Mouse (Mus musculus) hindbrain, embryonic 13.5 days (tissue): ENCODE data around the gene Nynrin. TPM values are rescaled to one million over a fixed set of nuclear protein-coding genes. Genes with fewer than 3 reads are reported as not detected.
A peak's percentile ranks its signal among the peaks of the same experiment; 100 is the strongest.

Experiments used
- ATAC-seq: fragments of 200-750 bp; cut with Nextera tagmentation; 2 replicates; pipeline ENCODE4 v1.8.0; 2017; ENCODE audit warnings: moderate TSS enrichment; ENCODE audit not compliant: low FRiP score
- H3K27ac ChIP-seq: fragments of 300-500 bp; sonication (generic); 2 replicates; pipeline ENCODE4 v1.5.1; 2015; ENCODE audit warnings: inconsistent platforms, mild to moderate bottlenecking, moderate library complexity
- H3K27me3 ChIP-seq: fragments of 300-500 bp; sonication (generic); 2 replicates; pipeline ENCODE4 v1.6.1; 2015; ENCODE audit warnings: mild to moderate bottlenecking, inconsistent platforms
- H3K36me3 ChIP-seq: fragments of 300-500 bp; sonication (generic); 2 replicates; pipeline ENCODE4 v1.6.1; 2015; ENCODE audit warnings: mild to moderate bottlenecking, inconsistent platforms
- H3K4me1 ChIP-seq: fragments of 300-500 bp; sonication (generic); replicated peaks from 2 replicates; pipeline ENCODE4 v1.6.1; 2015; ENCODE audit warnings: inconsistent platforms
- H3K4me2 ChIP-seq: fragments of 300-500 bp; sonication (generic); 2 replicates; pipeline ENCODE4 v1.6.1; 2015; ENCODE audit warnings: inconsistent platforms, mild to moderate bottlenecking, moderate library complexity
- H3K4me3 ChIP-seq: fragments of 300-500 bp; sonication (generic); 2 replicates; pipeline ENCODE4 v1.5.1; 2015; ENCODE audit warnings: mild to moderate bottlenecking, inconsistent platforms
- H3K9ac ChIP-seq: fragments of 300-500 bp; sonication (generic); 2 replicates; pipeline ENCODE4 v1.6.1; 2015; ENCODE audit warnings: mild to moderate bottlenecking, inconsistent platforms
- H3K9me3 ChIP-seq: fragments of 300-500 bp; sonication (generic); 2 replicates; pipeline ENCODE4 v1.6.1; 2016; ENCODE audit warnings: inconsistent platforms
- WGBS: fragments of 180-500 bp; shearing (Covaris S2); methylation state at CpG from one replicate; pipeline ENCODE4 v1.1.7; 2015; 5-methylcytosine and 5-hydroxymethylcytosine counted together
- polyA plus RNA-seq: library from polyadenylated mRNA; unstranded; fragments of >200 nt; fragmentation: Nextera tagmentation; extraction: Ambion mirVana; gene quantifications from 2 replicates; pipeline ENCODE4 v1.2.1, GENCODE M21; 2015

Nynrin gene
- polyA plus RNA-seq, 1 experiment from 2014 or later = 11.9 TPM

GRCm38 (mm10) chr14:55845506-55846294 lies 8.1 kb upstream of the Nynrin start:
- Histone ChIP-seq H3K27me3 (no peaks in the 10 kb centered on the region), H3K27ac (no peak overlapping the region), H3K9me3 (no peaks in the 10 kb centered on the region), H3K4me2 (no peak overlapping the region), H3K4me1 (no peaks in the 10 kb centered on the region), H3K9ac (no peak overlapping the region), H3K4me3 (no peak overlapping the region), H3K36me3 (no peaks in the 10 kb centered on the region)
- no peak for ATAC-seq
- WGBS = 80% methylated on average over 9 of the region's 9 CpGs

- Histone ChIP-seq H3K36me3 (no peaks in the 10 kb centered on the region), H3K27ac (no peak overlapping the region), H3K9me3 (no peaks in the 10 kb centered on the region), H3K9ac (no peak overlapping the region), H3K27me3 (no peaks in the 10 kb centered on the region), H3K4me2 (no peak overlapping the region), H3K4me3 (no peak overlapping the region), H3K4me1 (peaks cover 33% of the 10 kb centered on the region)
- no peak for ATAC-seq
- WGBS = 62% methylated on average over 6 of the region's 6 CpGs
Measured at GRCm38 (mm10) chr14:55850885-55851284, 2.9 kb upstream of the Nynrin start.

GRCm38 (mm10) chr14:55852646-55853551 lies 911 bp upstream of the Nynrin start:
- peak overlapping the region; percentile 90 for H3K27ac ChIP-seq
- peak overlapping the region; percentile 84; the same call in 1 of the 2 replicates for H3K9ac ChIP-seq
- peaks cover 53% of the 10 kb centered on the region for H3K4me1 ChIP-seq
- H3K9me3 ChIP-seq = no peaks in the 10 kb centered on the region
- H3K27me3 ChIP-seq = no peaks in the 10 kb centered on the region
- H3K36me3 ChIP-seq = no peaks in the 10 kb centered on the region
- 5% methylated on average over 11 of the region's 11 CpGs for WGBS
- peak overlapping the region; percentile 70 for H3K4me3 ChIP-seq
- peak; percentile 78 for ATAC-seq
- peak overlapping the region; percentile 83 for H3K4me2 ChIP-seq

- ATAC-seq = peak; percentile 49
- H3K9me3 ChIP-seq = no peaks in the 10 kb centered on the region
Measured at GRCm38 (mm10) chr14:55854406-55855100, 743 bp downstream of the Nynrin start.

GRCm38 (mm10) chr14:55855101-55855561 lies 1.3 kb downstream of the Nynrin start:
- H3K36me3 ChIP-seq = no peaks in the 10 kb centered on the region
- peak overlapping the region; percentile 70 for H3K4me3 ChIP-seq
- ATAC-seq = peak; percentile 25
- peak overlapping the region; percentile 83 for H3K4me2 ChIP-seq
- H3K27ac ChIP-seq = peak overlapping the region; percentile 90
- no peaks in the 10 kb centered on the region for H3K27me3 ChIP-seq
- peaks cover 63% of the 10 kb centered on the region for H3K4me1 ChIP-seq
- 4% methylated on average over 4 of the region's 4 CpGs for WGBS
- H3K9ac ChIP-seq = peak overlapping the region; percentile 84
- no peaks in the 10 kb centered on the region for H3K9me3 ChIP-seq

More at GRCm38 (mm10) chr14:55854406-55855100, 743 bp downstream of the Nynrin start:
- no peaks in the 10 kb centered on the region for H3K27me3 ChIP-seq
- H3K4me3 ChIP-seq = peak overlapping the region; percentile 70
- peaks cover 60% of the 10 kb centered on the region for H3K4me1 ChIP-seq
- H3K4me2 ChIP-seq = peak overlapping the region; percentile 83
- H3K9ac ChIP-seq = peak overlapping the region; percentile 84
- no peaks in the 10 kb centered on the region for H3K36me3 ChIP-seq
- H3K27ac ChIP-seq = peak overlapping the region; percentile 90
- 2% methylated on average over 9 of the region's 9 CpGs for WGBS

GRCm38 (mm10) chr14:55857588-55857987 lies 3.8 kb downstream of the Nynrin start:
- no peak overlapping the region for H3K27ac ChIP-seq
- peaks cover 74% of the 10 kb centered on the region for H3K4me1 ChIP-seq
- H3K9ac ChIP-seq = 0 out of 2 replicates have a peak overlapping the region, but pooled peaks have one; percentile 43
- peak overlapping the region; percentile 29 for H3K4me2 ChIP-seq
- 77% methylated on average over 4 of the region's 4 CpGs for WGBS
- H3K27me3 ChIP-seq = no peaks in the 10 kb centered on the region
- no peaks in the 10 kb centered on the region for H3K36me3 ChIP-seq
- no peaks in the 10 kb centered on the region for H3K9me3 ChIP-seq
- ATAC-seq = no peak
- H3K4me3 ChIP-seq = 0 out of 2 replicates have a peak overlapping the region, but pooled peaks have one; percentile 2

GRCm38 (mm10) chr14:55862186-55862585 lies 8.4 kb downstream of the Nynrin start:
- WGBS = 86% methylated on average over 6 of the region's 6 CpGs
- Histone ChIP-seq H3K4me1 (peaks cover 43% of the 10 kb centered on the region), H3K4me2 (no peak overlapping the region), H3K27me3 (no peaks in the 10 kb centered on the region), H3K9ac (peak overlapping the region; percentile 24; the same call in 1 of the 2 replicates), H3K36me3 (peaks cover 35% of the 10 kb centered on the region), H3K4me3 (no peak overlapping the region), H3K27ac (no peak overlapping the region), H3K9me3 (no peaks in the 10 kb centered on the region)
- no peak for ATAC-seq

- no peak overlapping the region for H3K27ac ChIP-seq
- H3K9ac ChIP-seq = no peak overlapping the region
- peaks cover 39% of the 10 kb centered on the region for H3K36me3 ChIP-seq
- no peak overlapping the region for H3K4me3 ChIP-seq
- 95% methylated on average over 10 of the region's 10 CpGs for WGBS
- no peak overlapping the region for H3K4me2 ChIP-seq
- no peak for ATAC-seq
- H3K9me3 ChIP-seq = no peaks in the 10 kb centered on the region
- H3K27me3 ChIP-seq = no peaks in the 10 kb centered on the region
- H3K4me1 ChIP-seq = peaks cover 38% of the 10 kb centered on the region
Measured at GRCm38 (mm10) chr14:55862970-55863369, 9.2 kb downstream of the Nynrin start.

- Histone ChIP-seq H3K9me3 (no peaks in the 10 kb centered on the region), H3K9ac (no peak overlapping the region), H3K36me3 (peaks cover 47% of the 10 kb centered on the region), H3K4me1 (peaks cover 34% of the 10 kb centered on the region), H3K27me3 (no peaks in the 10 kb centered on the region), H3K4me2 (no peak overlapping the region), H3K27ac (no peak overlapping the region), H3K4me3 (no peak overlapping the region)
- ATAC-seq = no peak; the same call in 1 of the 2 replicates
- WGBS = 32% methylated on average over 7 of the region's 7 CpGs
Measured at GRCm38 (mm10) chr14:55863773-55864172, 10.0 kb downstream of the Nynrin start.

GRCm38 (mm10) chr14:55866962-55867361 lies 13.2 kb downstream of the Nynrin start:
- ATAC-seq = no peak
- 39% methylated on average over 4 of the region's 4 CpGs for WGBS
- Histone ChIP-seq H3K27ac (no peak overlapping the region), H3K4me3 (no peak overlapping the region), H3K9me3 (no peaks in the 10 kb centered on the region), H3K4me1 (peaks cover 18% of the 10 kb centered on the region), H3K27me3 (no peaks in the 10 kb centered on the region), H3K9ac (no peak overlapping the region), H3K36me3 (peaks cover 79% of the 10 kb centered on the region), H3K4me2 (no peak overlapping the region)

GRCm38 (mm10) chr14:55868230-55869026 lies 14.6 kb downstream of the Nynrin start:
- WGBS = 90% methylated on average over 14 of the region's 14 CpGs
- Histone ChIP-seq H3K27ac (no peak overlapping the region), H3K4me1 (peaks cover 14% of the 10 kb centered on the region), H3K36me3 (peaks cover 91% of the 10 kb centered on the region), H3K4me2 (no peak overlapping the region), H3K9me3 (no peaks in the 10 kb centered on the region), H3K27me3 (no peaks in the 10 kb centered on the region), H3K9ac (no peak overlapping the region), H3K4me3 (no peak overlapping the region)
- ATAC-seq = no peak
